Mouse (Mus musculus) hindbrain, embryonic 16.5 days (tissue): ENCODE data around the gene Tex28. TPM values are rescaled to one million over a fixed set of nuclear protein-coding genes. Genes with fewer than 3 reads are reported as not detected.

ENCODE experiments used
- ATAC-seq: fragments of 200-750 bp; cut with Nextera tagmentation; 2 replicates; pipeline ENCODE4 v1.8.0; 2017; ENCODE audit warnings: moderate TSS enrichment, moderate library complexity
- H3K27ac ChIP-seq: fragments of 300-500 bp; sonication (generic); 2 replicates; pipeline ENCODE4 v1.5.1; 2014; ENCODE audit warnings: low read depth, mild to moderate bottlenecking, control low read depth, low read length, moderate library complexity
- H3K27me3 ChIP-seq: fragments of 300-500 bp; sonication (generic); replicated peaks from 2 replicates; pipeline ENCODE4 v1.6.1; 2014; ENCODE audit warnings: low read length; ENCODE audit not compliant: control insufficient read depth, insufficient read depth
- H3K36me3 ChIP-seq: fragments of 300-500 bp; sonication (generic); 2 replicates; pipeline ENCODE4 v1.6.1; 2014; ENCODE audit warnings: mild to moderate bottlenecking, low read length, moderate library complexity, mixed read lengths; ENCODE audit not compliant: control insufficient read depth, insufficient read depth
- H3K4me1 ChIP-seq: fragments of 300-500 bp; sonication (generic); 2 replicates; pipeline ENCODE4 v1.6.1; 2014; ENCODE audit warnings: low read depth, low read length; ENCODE audit not compliant: control insufficient read depth, insufficient read depth
- H3K4me2 ChIP-seq: fragments of 300-500 bp; sonication (generic); 2 replicates; pipeline ENCODE4 v1.6.1; 2014; ENCODE audit warnings: mild to moderate bottlenecking, low read length, control low read depth, moderate library complexity
- H3K4me3 ChIP-seq: fragments of 300-500 bp; sonication (generic); 2 replicates; pipeline ENCODE4 v1.5.1; 2014; ENCODE audit warnings: mild to moderate bottlenecking, low read length, control low read depth, moderate library complexity
- H3K9ac ChIP-seq: fragments of 300-500 bp; sonication (generic); 2 replicates; pipeline ENCODE4 v1.6.1; 2014; ENCODE audit warnings: low read depth, mild to moderate bottlenecking, control low read depth, low read length, moderate library complexity
- H3K9me3 ChIP-seq: fragments of 300-500 bp; sonication (generic); 2 replicates; pipeline ENCODE4 v1.6.1; 2014; ENCODE audit warnings: mild to moderate bottlenecking, low read length, moderate library complexity; ENCODE audit not compliant: control insufficient read depth
- WGBS: fragments of 180-500 bp; shearing (Covaris S2); extraction: QIAGEN DNeasy Blood & Tissue Kit; methylation state at CpG from one replicate; pipeline ENCODE4 v1.1.7; 2014; 5-methylcytosine and 5-hydroxymethylcytosine counted together
- polyA plus RNA-seq: library from polyadenylated mRNA; unstranded; fragments of >200 nt; fragmentation: Nextera tagmentation; extraction: Ambion mirVana; gene quantifications from 2 replicates; pipeline ENCODE4 v1.2.1, GENCODE M21; 2015

Tex28 gene
- polyA plus RNA-seq, 1 experiment from 2014 or later: not detected

GRCm38 (mm10) chrX:74103457-74104188, 64.0 kb downstream of the Tex28 start:
- Histone ChIP-seq H3K9me3 (no peaks in the 10 kb centered on the region), H3K4me2 (no peak overlapping the region), H3K27me3 (no peaks in the 10 kb centered on the region), H3K4me3 (no peak overlapping the region), H3K36me3 (no peaks in the 10 kb centered on the region), H3K27ac (no peak overlapping the region), H3K9ac (no peak overlapping the region), H3K4me1 (no peaks in the 10 kb centered on the region)
- 77% methylated on average over 4 of the region's 4 CpGs for WGBS
- ATAC-seq: no peak

Other genes starting within 250 kb of the Tex28 start
- gene Arhgap4, start 246.0 kb downstream of the Tex28 start, polyA plus RNA-seq: 2.7 TPM in 2 replicates
- 89.5 and 92.9 TPM in 2 replicates for gene Naa10, start 245.9 kb downstream of the Tex28 start, polyA plus RNA-seq
- 15.2 and 16.8 TPM in 2 replicates for gene Renbp, start 237.0 kb downstream of the Tex28 start, polyA plus RNA-seq
- 38.1 and 44.2 TPM in 2 replicates for gene Hcfc1, start 201.5 kb downstream of the Tex28 start, polyA plus RNA-seq
- gene Irak1, start 143.9 kb downstream of the Tex28 start, polyA plus RNA-seq: 38.4 and 48.5 TPM in 2 replicates
- not detected in 2 replicates for gene Opn1mw, start 40.4 kb downstream of the Tex28 start, polyA plus RNA-seq
- 9.9 and 10.8 TPM in 2 replicates for gene Mecp2, start 32.5 kb downstream of the Tex28 start, polyA plus RNA-seq
- 0.14 TPM in 1 of 2 replicates, not detected in the other for gene Tktl1, start 9.4 kb upstream of the Tex28 start, polyA plus RNA-seq
- 77.4 and 103 TPM in 2 replicates for gene Flna, start 82.0 kb upstream of the Tex28 start, polyA plus RNA-seq
- gene Emd, start 86.8 kb upstream of the Tex28 start, polyA plus RNA-seq: 13.1 and 14.8 TPM in 2 replicates
- 342 and 444 TPM in 2 replicates for gene Rpl10, start 103.0 kb upstream of the Tex28 start, polyA plus RNA-seq
- 78.4 and 79.0 TPM in 2 replicates for gene Taz, start 114.1 kb upstream of the Tex28 start, polyA plus RNA-seq
- gene Dnase1l1, start 114.5 kb upstream of the Tex28 start, polyA plus RNA-seq: 4.4 and 4.7 TPM in 2 replicates
- gene Atp6ap1, start 129.3 kb upstream of the Tex28 start, polyA plus RNA-seq: 331 and 347 TPM in 2 replicates
- 978 and 991 TPM in 2 replicates for gene Gdi1, start 137.2 kb upstream of the Tex28 start, polyA plus RNA-seq
- gene Fam50a, start 145.2 kb upstream of the Tex28 start, polyA plus RNA-seq: 61.5 and 61.7 TPM in 2 replicates
- gene Plxna3, start 161.2 kb upstream of the Tex28 start, polyA plus RNA-seq: 38.2 and 49.4 TPM in 2 replicates
- gene Lage3, start 185.8 kb upstream of the Tex28 start, polyA plus RNA-seq: 69.7 and 78.4 TPM in 2 replicates
- gene Ubl4a, start 205.4 kb upstream of the Tex28 start, polyA plus RNA-seq: 72.9 and 74.6 TPM in 2 replicates
- gene Slc10a3, start 205.5 kb upstream of the Tex28 start, polyA plus RNA-seq: 7.5 and 8.2 TPM in 2 replicates
- gene Fam3a, start 225.4 kb upstream of the Tex28 start, polyA plus RNA-seq: 35.5 and 37.9 TPM in 2 replicates
- 14.3 and 17.1 TPM in 2 replicates for gene Ikbkg, start 225.5 kb upstream of the Tex28 start, polyA plus RNA-seq